ENCODE assay signal across 14 mouse cellular contexts in the genomic region with DNA sequence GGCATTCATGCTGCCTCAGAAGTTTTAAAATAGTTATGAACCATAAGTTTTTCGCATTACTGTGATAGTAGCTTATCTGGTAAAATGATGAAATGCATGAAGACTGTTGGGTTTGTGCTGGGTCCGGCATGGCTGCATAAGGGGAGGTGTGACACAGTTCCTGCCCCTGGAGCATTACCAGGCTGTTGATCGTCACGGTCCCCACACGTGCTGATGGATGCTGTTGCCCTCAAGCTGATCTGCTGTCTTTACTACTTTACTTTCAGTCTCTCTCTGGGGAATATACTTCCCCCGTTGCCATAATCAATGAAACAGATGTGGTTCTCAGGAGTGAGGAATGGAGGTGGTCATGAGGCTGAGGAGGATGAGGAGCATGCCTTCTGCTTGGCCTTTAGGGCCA.
"Had no signal": no experiment of that assay in that cellular context is flagged by ENCODE, and none has a peak within 500 bp of the region (broad histone marks: within the 10 kb centered on the region; RNA-seq: fewer than 3 reads in every experiment).

No protein-coding gene starts in this region.

- H3K27me3 ChIP-seq: lung, embryonic 15.5 days; midbrain, embryonic 13.5 days; midbrain, embryonic 15.5 days; neural tube, embryonic 12.5 days had no signal

- H3K36me3 ChIP-seq: lung, embryonic 15.5 days; midbrain, embryonic 15.5 days; neural tube, embryonic 12.5 days had no signal

- H3K4me1 ChIP-seq: lung, embryonic 15.5 days; midbrain, embryonic 13.5 days; midbrain, embryonic 15.5 days; neural tube, embryonic 12.5 days had no signal

- H3K9me3 ChIP-seq: lung, embryonic 15.5 days; midbrain, embryonic 13.5 days; midbrain, embryonic 15.5 days; neural tube, embryonic 12.5 days had no signal

- DNase-seq: liver, postnatal 0 days; lung, adult 2 months; lung, postnatal 14 days; lung, postnatal 4 days; right cerebral cortex, postnatal 14 days; thymus, adult 18-20 months; thymus, postnatal 14 days; thymus, postnatal 36 days had no signal

- H3K4me2 ChIP-seq: lung, embryonic 15.5 days; midbrain, embryonic 11.5 days; midbrain, embryonic 13.5 days; midbrain, embryonic 15.5 days; neural tube, embryonic 12.5 days had no signal

- ATAC-seq: liver, postnatal 0 days; lung, postnatal 0 days; midbrain, embryonic 13.5 days; midbrain, embryonic 15.5 days had no signal

- H3K4me3 ChIP-seq: lung, embryonic 15.5 days; midbrain, embryonic 13.5 days; midbrain, embryonic 15.5 days; neural tube, embryonic 12.5 days had no signal

- H3K9ac ChIP-seq: liver, postnatal 0 days; lung, embryonic 15.5 days; midbrain, embryonic 13.5 days; midbrain, embryonic 15.5 days; neural tube, embryonic 12.5 days had no signal

- H3K27ac ChIP-seq: lung, embryonic 15.5 days; midbrain, embryonic 13.5 days; midbrain, embryonic 15.5 days; neural tube, embryonic 12.5 days had no signal
